Mouse (Mus musculus): ENCODE measurements around the gene Lamc3. TPM values are rescaled to one million over a fixed set of nuclear protein-coding genes. Genes with fewer than 3 reads are reported as not detected.

Lamc3 gene
- polyA plus RNA-seq, 2 experiments = 0.84 to 1.1 TPM

GRCm38 (mm10) chr2:31994896-31995295 is 107.8 kb downstream of the Lamc3 start:
- Histone ChIP-seq H3K4me3 (replicated peaks; ENCODE audit: low read length) (no peak overlapping the region), H3K27ac (replicated peaks; ENCODE audit: low read depth, low read length) (no peak overlapping the region), H3K4me1 (ENCODE audit: control insufficient read depth, insufficient read depth, low read length) (no peaks in the 10 kb centered on the region), H3K9ac (ENCODE audit: low read depth, low read length, severe bottlenecking) (no peak overlapping the region), H3K9me3 (ENCODE audit: control insufficient read depth, low read length) (no peaks in the 10 kb centered on the region), H3K36me3 (ENCODE audit: control insufficient read depth, insufficient read depth, low read length) (peaks cover 97% of the 10 kb centered on the region), H3K4me2 (replicated peaks; ENCODE audit: low read depth, low read length, severe bottlenecking) (no peak overlapping the region), H3K27me3 (ENCODE audit: control insufficient read depth, insufficient read depth, low read length) (no peaks in the 10 kb centered on the region)
- no peak for TF ChIP-seq POLR2A (IDR thresholded peaks at IDR 0.05; ENCODE audit: borderline replicate concordance, extremely low read depth, insufficient read depth, insufficient read length)
- no peak for ATAC-seq (ENCODE audit: low FRiP score, low read depth)
- WGBS = 93% methylated on average over 9 of the region's 9 CpGs
- DNase-seq (ENCODE audit: low spot score) = no peak

- DNase-seq (ENCODE audit: low spot score) (no peak), ATAC-seq (ENCODE audit: low FRiP score, low read depth) (no peak)
- no peaks in the 10 kb centered on the region for H3K9me3 ChIP-seq (ENCODE audit: control insufficient read depth, low read length)
- H3K36me3 ChIP-seq (ENCODE audit: control insufficient read depth, insufficient read depth, low read length) = peaks cover 96% of the 10 kb centered on the region
- TF ChIP-seq POLR2A (IDR thresholded peaks at IDR 0.05; ENCODE audit: borderline replicate concordance, extremely low read depth, insufficient read depth, insufficient read length) = no peak
- H3K4me3 ChIP-seq (replicated peaks; ENCODE audit: low read length) = no peak overlapping the region
- WGBS = 95% methylated on average over 13 of the region's 13 CpGs
- H3K4me2 ChIP-seq (replicated peaks; ENCODE audit: low read depth, low read length, severe bottlenecking) = no peak overlapping the region
- H3K4me1 ChIP-seq (ENCODE audit: control insufficient read depth, insufficient read depth, low read length) = no peaks in the 10 kb centered on the region
- H3K27ac ChIP-seq (replicated peaks; ENCODE audit: low read depth, low read length) = no peak overlapping the region
- H3K27me3 ChIP-seq (ENCODE audit: control insufficient read depth, insufficient read depth, low read length) = no peaks in the 10 kb centered on the region
- H3K9ac ChIP-seq (ENCODE audit: low read depth, low read length, severe bottlenecking) = no peak overlapping the region
These were observed 109.0 kb downstream of the Lamc3 start for GRCm38 (mm10) chr2:31996060-31996459.

Other genes starting within 250 kb of the Lamc3 start
- 0.03 TPM in 1 of 2 replicates, not detected in the other for gene Prdm12, start 247.3 kb upstream of the Lamc3 start, polyA plus RNA-seq (2012; rRNA removed)
- not detected in 2 replicates for gene Prdm12, start 247.3 kb upstream of the Lamc3 start, polyA plus RNA-seq (2014; fragmentation: Nextera tagmentation; extraction: Ambion mirVana)
- 43.4 and 49.7 TPM in 2 replicates for gene Exosc2, start 216.6 kb upstream of the Lamc3 start, polyA plus RNA-seq (2012; rRNA removed)
- gene Exosc2, start 216.6 kb upstream of the Lamc3 start, polyA plus RNA-seq (2014; fragmentation: Nextera tagmentation; extraction: Ambion mirVana) = 46.6 and 47.6 TPM in 2 replicates
- 104 and 128 TPM in 2 replicates for gene Abl1, start 198.9 kb upstream of the Lamc3 start, polyA plus RNA-seq (2012; rRNA removed)
- gene Abl1, start 198.9 kb upstream of the Lamc3 start, polyA plus RNA-seq (2014; fragmentation: Nextera tagmentation; extraction: Ambion mirVana) = 49.0 and 54.9 TPM in 2 replicates
- gene Qrfp, start 76.7 kb upstream of the Lamc3 start, polyA plus RNA-seq (2012; rRNA removed) = 0.12 and 0.16 TPM in 2 replicates
- gene Qrfp, start 76.7 kb upstream of the Lamc3 start, polyA plus RNA-seq (2014; fragmentation: Nextera tagmentation; extraction: Ambion mirVana) = 0.30 TPM in 2 replicates
- 0.34 and 0.40 TPM in 2 replicates for gene Fibcd1, start 41.3 kb upstream of the Lamc3 start, polyA plus RNA-seq (2012; rRNA removed)
- gene Fibcd1, start 41.3 kb upstream of the Lamc3 start, polyA plus RNA-seq (2014; fragmentation: Nextera tagmentation; extraction: Ambion mirVana) = 0.17 and 0.28 TPM in 2 replicates
- gene Aif1l, start 62.8 kb downstream of the Lamc3 start, polyA plus RNA-seq (2012; rRNA removed) = 28.2 and 35.4 TPM in 2 replicates
- gene Aif1l, start 62.8 kb downstream of the Lamc3 start, polyA plus RNA-seq (2014; fragmentation: Nextera tagmentation; extraction: Ambion mirVana) = 32.3 and 44.7 TPM in 2 replicates
- gene Nup214, start 87.1 kb downstream of the Lamc3 start, polyA plus RNA-seq (2012; rRNA removed) = 41.3 and 48.2 TPM in 2 replicates
- 65.2 and 70.7 TPM in 2 replicates for gene Nup214, start 87.1 kb downstream of the Lamc3 start, polyA plus RNA-seq (2014; fragmentation: Nextera tagmentation; extraction: Ambion mirVana)
- 6.4 and 6.6 TPM in 2 replicates for gene Fam78a, start 197.6 kb downstream of the Lamc3 start, polyA plus RNA-seq (2012; rRNA removed)
- gene Fam78a, start 197.6 kb downstream of the Lamc3 start, polyA plus RNA-seq (2014; fragmentation: Nextera tagmentation; extraction: Ambion mirVana) = 5.1 and 5.9 TPM in 2 replicates
- gene Plpp7, start 208.2 kb downstream of the Lamc3 start, polyA plus RNA-seq (2012; rRNA removed) = 11.7 and 15.1 TPM in 2 replicates
- 8.9 and 10.0 TPM in 2 replicates for gene Plpp7, start 208.2 kb downstream of the Lamc3 start, polyA plus RNA-seq (2014; fragmentation: Nextera tagmentation; extraction: Ambion mirVana)